Mouse (Mus musculus) retina, adult 2 months (tissue): ENCODE measurements around the gene Ttll5.

Experiments used
- DNase-seq: peaks from one replicate; pipeline ENCODE4 v3.0.0-alpha.2; 2012; ENCODE audit warnings: low read depth, low spot score

Gene Ttll5

GRCm38 (mm10) chr12:85967812-85968211, 143.4 kb downstream of the Ttll5 start:
- DNase-seq = no peak

- DNase-seq = no peak
These were observed 143.9 kb downstream of the Ttll5 start for GRCm38 (mm10) chr12:85968409-85968808.

- DNase-seq = no peak
These were observed 145.1 kb downstream of the Ttll5 start for GRCm38 (mm10) chr12:85969571-85969970.

- no peak for DNase-seq
These were observed 145.7 kb downstream of the Ttll5 start for GRCm38 (mm10) chr12:85970191-85970590.

GRCm38 (mm10) chr12:85970803-85971202, 146.3 kb downstream of the Ttll5 start:
- no peak for DNase-seq

- DNase-seq = no peak
These were observed 147.2 kb downstream of the Ttll5 start for GRCm38 (mm10) chr12:85971655-85972054.

- DNase-seq = no peak
These were observed 149.1 kb downstream of the Ttll5 start for GRCm38 (mm10) chr12:85973526-85973925.

GRCm38 (mm10) chr12:85974030-85974429, 149.6 kb downstream of the Ttll5 start:
- DNase-seq = no peak

GRCm38 (mm10) chr12:85979996-85980395, 155.5 kb downstream of the Ttll5 start:
- DNase-seq = no peak

- no peak for DNase-seq
These were observed 161.1 kb downstream of the Ttll5 start for GRCm38 (mm10) chr12:85985524-85985923.

GRCm38 (mm10) chr12:85986024-85986423, 161.6 kb downstream of the Ttll5 start:
- no peak for DNase-seq

GRCm38 (mm10) chr12:85986540-85987443, 162.3 kb downstream of the Ttll5 start:
- DNase-seq = no peak

GRCm38 (mm10) chr12:85987444-85987889, 163.0 kb downstream of the Ttll5 start:
- no peak for DNase-seq

GRCm38 (mm10) chr12:85988121-85988520, 163.7 kb downstream of the Ttll5 start:
- DNase-seq = no peak

- no peak for DNase-seq
These were observed 164.4 kb downstream of the Ttll5 start for GRCm38 (mm10) chr12:85988818-85989377.

GRCm38 (mm10) chr12:85992013-85992837, 167.8 kb downstream of the Ttll5 start:
- no peak for DNase-seq

GRCm38 (mm10) chr12:85992838-85993234, 168.4 kb downstream of the Ttll5 start:
- no peak for DNase-seq

- DNase-seq = no peak
These were observed 169.4 kb downstream of the Ttll5 start for GRCm38 (mm10) chr12:85993790-85994360.

- no peak for DNase-seq
These were observed 176.2 kb downstream of the Ttll5 start for GRCm38 (mm10) chr12:86000641-86001073.

- no peak for DNase-seq
These were observed 176.7 kb downstream of the Ttll5 start for GRCm38 (mm10) chr12:86001120-86001655.

GRCm38 (mm10) chr12:86004627-86005026, 180.2 kb downstream of the Ttll5 start:
- DNase-seq = no peak
